Mouse (Mus musculus) bone marrow macrophage, adult 2 months (primary cell): ENCODE data around the gene Mdh1.

ENCODE experiments used
- CTCF ChIP-seq: IDR thresholded peaks from 2 replicates; pipeline ENCODE4 v1.5.1; 2012; ENCODE audit warnings: low read depth, mild to moderate bottlenecking, low read length, moderate library complexity
- POLR2A ChIP-seq: IDR thresholded peaks from 2 replicates; pipeline ENCODE4 v1.6.1; 2012; ENCODE audit warnings: mild to moderate bottlenecking, low read depth, low read length, borderline replicate concordance

DNA sequence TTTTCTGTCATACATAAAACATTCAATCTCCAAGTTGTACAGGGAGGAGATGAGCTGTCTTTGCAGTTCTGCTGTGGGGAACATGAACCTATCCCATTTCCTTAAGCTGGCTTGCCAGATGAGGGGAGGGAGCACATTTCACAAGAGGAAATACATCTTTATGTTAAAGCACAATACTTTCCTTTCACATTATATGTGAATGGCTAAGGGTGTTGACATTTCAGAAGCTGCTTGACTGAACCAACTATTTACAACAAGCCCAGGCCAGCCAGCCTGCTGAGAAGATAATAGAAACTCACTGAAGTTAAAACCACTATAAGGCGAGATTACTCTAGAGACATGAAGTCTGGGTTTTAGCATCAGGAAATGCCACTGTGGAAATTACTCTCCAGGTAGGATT lies 11.1 kb upstream of the Mdh1 start:
- TF ChIP-seq CTCF (no peak), POLR2A (no peak)
